Mouse (Mus musculus): ENCODE data around the gene Spink4.

Gene Spink4

DNA sequence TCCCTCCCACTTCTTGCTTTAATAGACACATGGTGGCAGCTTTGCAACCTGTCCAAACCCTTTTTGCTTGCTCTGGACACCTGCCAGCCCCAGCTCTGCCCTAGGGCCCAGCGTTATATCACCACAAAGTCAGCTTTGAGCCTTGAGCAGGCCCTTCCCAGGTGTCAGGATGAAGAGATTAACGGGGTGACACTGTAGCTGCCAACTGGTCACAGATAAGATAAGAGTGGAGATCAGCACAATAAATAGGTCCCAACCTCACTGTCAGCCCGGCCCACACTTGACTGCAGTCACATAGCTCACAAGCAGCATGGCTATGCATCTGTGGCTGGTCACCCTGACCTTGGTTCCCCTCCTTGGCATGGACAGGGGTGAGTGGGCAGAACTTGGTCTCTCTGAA, at the start of gene Spink4:
Spink4 (plus strand) TSS at position 268 of the 400 bp plus-strand sequence.
- DNase-seq (ENCODE audit: inconsistent ontology term) = no peak

DNA sequence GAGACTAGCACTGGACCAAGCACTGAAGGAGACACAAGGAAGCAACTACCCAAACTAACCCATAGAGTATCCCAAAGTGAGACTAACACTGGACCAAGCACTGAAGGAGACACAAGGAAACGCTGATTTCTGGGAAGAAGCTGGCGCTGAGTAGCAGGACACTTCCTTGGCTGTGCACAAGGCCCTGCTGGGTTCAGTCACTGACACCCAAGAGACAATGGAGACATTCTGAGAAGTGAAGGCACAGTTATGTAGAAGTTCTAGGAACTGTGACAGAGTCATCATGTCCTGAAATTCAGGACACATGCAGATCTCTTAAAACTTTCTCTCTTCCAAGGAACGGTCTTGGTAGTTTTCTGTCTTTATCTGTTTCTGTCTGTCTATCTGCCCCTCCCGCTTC, 49.6 kb upstream of the Spink4 start:
- DNase-seq (ENCODE audit: inconsistent ontology term) = no peak

DNA sequence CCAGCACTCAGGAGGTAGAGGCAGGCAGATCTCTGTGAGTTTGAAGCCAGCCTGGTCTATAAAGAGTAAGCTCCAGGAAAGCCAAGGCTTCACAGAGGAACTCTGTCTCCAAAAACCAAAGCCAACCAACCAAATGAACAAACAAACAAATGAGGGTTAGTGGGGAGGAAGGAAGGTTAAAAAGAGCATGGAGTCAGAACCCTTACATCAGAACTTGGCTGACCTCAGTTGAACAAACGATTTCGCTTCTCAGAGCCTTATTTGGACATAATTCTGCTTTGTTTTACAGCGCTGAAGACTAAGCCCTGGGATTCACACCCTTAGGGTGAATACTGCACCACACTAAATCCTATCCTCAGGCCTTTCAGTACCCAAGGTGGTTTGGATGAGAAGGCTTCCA, 47.7 kb upstream of the Spink4 start:
- DNase-seq (ENCODE audit: inconsistent ontology term) = no peak

DNA sequence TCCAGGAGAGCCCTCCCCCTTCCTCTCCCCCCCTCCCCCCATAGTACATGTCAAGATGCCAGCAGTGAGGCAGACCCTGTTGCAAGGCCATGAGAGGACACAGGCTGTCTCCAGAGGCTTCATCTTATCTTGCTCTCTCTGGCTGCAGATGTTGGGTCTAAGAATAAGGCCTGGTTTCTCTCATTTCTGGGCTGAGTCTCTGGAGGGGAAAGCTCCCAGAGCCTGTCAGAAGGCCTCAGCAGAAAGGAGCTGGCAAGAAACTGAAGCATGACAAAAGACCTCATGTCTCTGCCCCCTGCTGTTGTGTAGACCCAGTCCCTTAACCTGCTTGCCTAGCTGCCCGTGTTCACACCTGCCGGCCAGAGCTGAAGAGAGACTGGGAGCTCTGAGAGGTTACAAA, 46.5 kb upstream of the Spink4 start:
- DNase-seq (ENCODE audit: inconsistent ontology term) = no peak

DNA sequence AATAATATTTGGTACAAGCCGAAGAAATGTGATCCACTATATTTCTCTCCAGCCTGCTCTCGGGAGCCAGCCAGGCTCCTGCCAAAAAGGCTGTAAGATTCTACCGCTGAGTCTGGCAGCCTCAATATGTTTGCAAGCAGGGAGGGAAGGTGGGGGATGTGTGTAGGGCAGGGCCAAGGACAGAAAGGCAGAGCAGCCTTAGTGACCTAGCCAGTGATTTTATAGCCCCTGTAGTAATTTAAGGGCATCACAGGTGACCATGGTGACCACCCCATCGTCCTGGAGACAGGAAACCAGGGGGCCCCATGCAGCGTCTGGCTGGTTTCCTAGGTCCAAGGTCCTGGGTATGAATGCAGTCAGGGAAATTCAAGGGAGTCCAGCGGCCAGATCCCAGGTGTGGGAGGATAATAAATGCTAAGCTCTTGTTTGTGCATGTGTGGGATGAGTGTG, 45.7 kb upstream of the Spink4 start:
- no peak for DNase-seq (ENCODE audit: inconsistent ontology term)

DNA sequence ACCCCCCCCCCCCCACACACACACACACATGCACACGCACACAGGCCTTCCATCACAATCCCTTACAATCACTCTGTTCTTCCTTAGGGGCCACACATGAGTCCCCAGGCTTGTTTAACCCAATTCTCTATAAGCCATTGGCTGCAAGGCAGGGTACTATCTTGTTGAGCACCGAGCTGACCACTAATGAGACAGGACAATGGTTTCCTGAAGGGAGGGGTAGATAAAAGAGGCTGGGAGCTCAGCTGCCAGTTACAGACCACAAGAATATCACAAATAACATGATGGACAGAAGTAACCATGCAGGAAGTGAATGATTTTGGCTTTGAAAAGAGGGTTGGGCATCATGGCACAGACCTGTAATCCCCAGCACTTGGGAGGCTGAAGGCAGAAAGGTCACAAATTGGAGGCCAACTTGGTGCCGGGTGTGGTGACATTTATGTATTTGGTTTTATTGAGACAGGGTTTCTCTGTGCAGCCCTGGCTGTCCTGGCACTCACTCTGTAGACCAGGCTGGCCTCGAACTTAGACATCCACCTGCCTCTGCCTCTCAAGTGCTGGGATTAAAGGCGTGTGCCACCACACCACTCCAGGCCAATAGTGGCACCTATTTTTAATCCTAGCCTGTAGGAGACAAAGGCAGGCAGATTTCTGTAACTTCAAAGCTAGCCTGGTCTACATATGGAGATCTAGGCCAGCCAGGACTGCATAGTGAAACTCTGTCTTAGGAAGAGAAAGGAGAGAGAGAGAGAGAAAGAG, 44.9 kb upstream of the Spink4 start:
- no peak for DNase-seq (ENCODE audit: inconsistent ontology term)

DNA sequence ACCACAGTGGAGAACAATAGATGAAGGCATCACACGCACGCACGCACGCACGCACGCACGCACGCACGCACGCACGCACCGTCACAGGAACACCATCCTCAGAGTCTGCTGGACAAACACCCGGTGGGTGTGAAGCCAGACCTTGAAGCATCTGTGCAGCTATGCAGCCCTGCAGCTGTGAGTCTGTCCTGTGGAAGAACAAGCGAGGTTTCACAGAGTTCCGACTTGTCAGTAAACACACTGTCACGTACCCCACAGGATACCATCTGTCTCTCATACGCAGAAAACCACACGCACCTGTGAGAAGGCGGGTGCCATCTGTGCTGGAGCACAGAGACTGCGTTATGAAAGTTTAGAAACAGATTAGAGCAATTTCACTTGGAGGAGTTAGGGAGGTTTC, 44.0 kb upstream of the Spink4 start:
- DNase-seq (ENCODE audit: inconsistent ontology term) = no peak

DNA sequence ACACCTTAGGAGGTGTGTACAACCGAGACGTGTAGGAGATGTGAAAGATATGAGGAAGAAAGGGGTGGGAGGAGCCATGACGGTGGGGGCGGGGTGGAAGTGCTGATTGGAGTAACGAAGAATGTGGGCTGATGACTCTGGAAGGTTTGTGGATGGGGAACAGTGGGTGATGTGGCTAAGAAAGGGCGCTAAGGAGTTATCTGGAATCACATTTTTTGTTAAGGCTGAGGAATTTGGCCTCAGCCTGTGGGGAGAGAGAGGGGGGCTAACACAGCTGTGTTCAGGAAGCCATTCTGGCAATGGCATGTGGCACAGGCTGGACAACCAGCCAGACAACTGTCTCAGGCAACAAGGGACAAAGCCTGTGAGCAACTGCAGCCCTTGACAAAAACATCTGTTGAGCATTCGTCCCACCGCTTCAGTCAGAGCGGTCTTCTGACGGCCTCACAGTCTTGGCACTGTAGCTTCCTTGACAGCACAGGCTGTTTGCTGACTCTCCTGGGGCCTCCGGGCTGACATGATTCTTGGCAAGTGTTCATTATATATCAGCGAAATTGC, 43.0 kb upstream of the Spink4 start:
- peak; percentile 64 for DNase-seq (ENCODE audit: inconsistent ontology term)

DNA sequence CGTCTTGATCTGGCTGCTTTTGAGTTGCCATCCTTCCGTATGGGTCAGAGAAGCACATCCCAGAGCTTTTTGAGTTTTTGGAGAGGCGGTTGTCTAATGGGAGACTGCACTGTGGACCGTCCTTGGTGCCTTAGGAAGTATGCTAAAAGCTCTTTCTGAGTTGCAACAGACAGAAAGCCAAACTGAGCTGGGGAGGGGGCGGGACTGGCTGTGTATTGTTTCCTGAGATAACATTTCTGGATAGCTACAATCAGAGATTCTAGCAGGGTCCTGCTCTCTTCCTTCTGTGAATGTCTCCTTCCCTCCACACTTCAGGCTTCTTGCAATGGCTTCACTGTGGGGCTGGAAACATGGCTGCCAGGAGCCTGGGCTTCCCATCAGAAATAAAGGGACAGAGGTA, 42.3 kb upstream of the Spink4 start:
- DNase-seq (ENCODE audit: inconsistent ontology term) = no peak

DNA sequence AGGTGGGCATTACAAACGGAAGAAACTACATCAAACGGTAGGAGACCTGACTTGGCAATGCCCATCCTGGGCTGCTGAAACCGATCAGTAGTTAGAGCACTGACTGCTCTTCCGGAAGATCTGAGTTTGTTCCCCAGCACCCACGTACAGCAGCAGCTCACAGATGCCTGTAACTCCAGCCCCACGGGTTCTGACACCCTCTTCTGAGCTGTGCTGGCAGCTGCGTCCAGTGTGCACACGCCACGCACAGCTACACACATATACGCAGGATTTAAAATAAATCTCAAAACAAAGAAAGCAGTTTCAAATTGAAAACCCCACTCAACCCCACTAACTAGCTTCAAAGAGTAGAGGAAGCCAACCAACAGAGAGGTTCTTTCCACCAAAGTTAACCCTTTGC, 36.7 kb upstream of the Spink4 start:
- DNase-seq (ENCODE audit: inconsistent ontology term) = no peak

DNA sequence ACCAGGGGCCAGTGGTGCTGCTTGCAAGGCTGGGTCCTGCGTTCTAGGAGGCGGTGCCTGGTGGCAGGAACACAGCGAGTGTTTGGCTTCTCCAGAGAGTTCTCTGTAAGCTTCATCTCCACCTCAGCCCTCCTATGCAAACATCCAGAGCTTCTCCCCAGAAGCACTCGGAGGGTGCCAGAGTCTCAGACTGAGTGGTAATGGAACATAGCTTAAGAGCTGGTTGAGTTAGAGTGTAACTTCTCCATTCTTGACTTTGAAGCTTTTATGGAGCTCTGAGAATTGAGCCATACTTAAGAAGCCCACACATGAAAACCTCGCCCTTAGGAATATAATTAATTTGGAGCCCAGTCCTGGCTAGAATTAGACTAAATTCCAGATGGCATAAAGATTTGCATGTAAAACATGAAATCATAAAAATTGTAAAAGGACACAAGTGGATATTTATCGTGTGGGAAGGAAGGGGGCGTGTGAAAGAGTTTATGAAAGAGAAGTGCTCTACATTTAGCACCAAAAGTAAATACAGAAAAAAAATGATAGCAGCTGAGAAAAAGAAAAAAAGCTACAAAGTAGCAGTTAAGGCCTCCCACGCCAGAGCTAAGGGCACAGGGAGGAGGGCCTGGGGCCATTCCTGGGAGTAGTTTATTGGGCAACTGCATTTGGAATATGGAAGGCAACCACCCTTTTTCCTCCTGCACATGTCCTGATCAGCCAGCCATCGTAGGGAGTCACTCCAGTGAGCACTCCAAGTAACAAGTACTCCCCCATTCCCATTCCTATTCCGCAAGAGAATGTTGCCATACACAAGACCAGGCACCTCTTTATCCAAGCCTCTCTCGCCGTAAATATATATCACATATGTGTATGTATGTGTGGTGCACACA, 35.3 kb upstream of the Spink4 start:
- DNase-seq (ENCODE audit: inconsistent ontology term) = no peak

DNA sequence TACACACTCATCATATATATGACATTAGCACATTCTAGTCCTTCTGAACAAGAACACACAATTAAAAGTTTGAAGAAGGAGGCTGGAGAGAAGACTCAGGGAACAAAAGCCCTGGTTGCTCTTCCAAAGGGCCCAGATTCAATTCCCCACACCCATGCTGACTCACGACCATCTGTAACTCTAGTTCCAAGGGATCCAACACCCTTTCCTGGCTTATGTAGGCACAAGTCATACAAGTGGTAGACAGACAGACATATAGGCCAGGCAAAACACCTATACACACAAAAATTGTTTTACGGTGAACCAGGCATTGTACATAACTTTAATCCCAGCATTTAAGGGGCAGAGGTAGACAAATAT, 34.7 kb upstream of the Spink4 start:
- DNase-seq (ENCODE audit: inconsistent ontology term) = no peak

DNA sequence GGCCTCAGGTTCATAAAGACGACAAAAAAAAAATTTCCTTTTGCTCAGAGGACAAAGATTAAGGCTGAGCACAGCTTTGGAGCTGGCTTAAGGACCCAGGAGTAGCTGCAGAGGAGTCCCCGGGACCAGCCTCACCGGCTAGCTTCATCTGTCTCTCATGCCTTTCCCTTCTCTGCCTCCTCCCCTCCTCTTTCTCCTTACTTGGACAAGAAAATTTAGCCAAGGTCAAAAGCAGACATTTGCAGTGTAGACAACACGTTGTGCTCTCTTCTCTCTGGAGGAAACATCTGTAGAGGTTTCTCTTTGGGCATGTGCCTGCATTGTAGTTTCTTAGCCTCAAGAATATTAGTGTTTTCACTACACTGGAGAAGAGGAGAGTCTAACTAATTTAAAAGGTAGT, 34.0 kb upstream of the Spink4 start:
- DNase-seq (ENCODE audit: inconsistent ontology term) = no peak

DNA sequence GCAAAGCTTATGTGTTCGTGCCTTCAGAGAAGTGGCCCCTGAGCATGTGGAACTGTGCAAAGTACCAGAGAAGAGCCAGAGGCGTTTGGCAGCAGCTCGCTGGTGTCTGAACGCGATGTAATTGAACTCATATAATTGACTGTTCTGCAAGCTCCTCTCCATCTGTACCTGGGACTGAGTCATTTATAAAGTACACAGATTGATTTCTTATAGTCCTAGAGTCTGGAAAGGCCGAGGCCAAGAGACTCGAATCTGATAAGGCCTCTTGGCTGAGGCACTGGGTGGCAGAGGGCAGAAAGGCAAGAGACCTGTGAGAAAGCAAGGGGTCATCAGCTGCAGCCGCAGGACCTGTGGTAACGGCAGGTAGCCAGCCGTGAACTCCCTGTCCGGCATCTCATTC, 31.0 kb upstream of the Spink4 start:
- no peak for DNase-seq (ENCODE audit: inconsistent ontology term)

DNA sequence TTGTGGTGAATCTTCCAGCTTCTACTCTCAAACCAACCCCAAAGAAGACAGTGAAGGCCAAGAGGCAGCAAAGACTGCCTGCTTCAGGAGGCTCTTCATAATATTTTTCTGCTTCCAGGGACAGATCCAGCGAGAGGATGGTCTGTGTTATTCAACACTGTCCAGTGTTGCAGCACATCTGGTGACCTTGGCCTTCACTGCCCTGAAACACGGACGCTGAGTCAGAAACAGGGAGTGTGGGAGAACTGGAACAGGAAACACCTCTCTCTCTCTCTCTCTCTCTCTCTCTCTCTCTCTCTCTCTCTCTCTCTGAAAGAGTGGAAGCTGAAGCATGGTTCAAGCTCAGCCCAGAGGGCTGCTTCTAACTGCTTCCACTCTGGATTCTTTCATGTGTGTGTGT, 30.6 kb upstream of the Spink4 start:
- DNase-seq (ENCODE audit: inconsistent ontology term) = no peak

DNA sequence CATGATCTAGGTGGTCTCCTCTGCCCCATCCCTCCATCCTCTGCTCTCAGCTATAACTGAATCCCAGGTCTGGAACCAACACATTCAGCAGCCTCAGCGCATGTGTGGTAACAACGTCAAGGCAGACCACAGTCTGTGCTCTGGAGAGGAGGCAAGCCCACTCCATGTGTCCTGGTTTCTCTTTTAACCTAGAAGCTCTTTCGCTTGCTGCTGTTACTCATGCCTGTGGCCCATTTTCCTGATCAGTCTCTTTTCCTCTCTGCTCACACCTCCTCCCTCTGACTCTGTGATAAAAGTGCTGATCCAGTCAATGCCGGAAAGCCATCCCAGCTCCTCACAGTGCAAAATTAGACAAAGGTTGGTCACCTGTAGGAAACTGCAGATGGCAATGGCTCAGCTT, 29.9 kb upstream of the Spink4 start:
- DNase-seq (ENCODE audit: inconsistent ontology term) = no peak

DNA sequence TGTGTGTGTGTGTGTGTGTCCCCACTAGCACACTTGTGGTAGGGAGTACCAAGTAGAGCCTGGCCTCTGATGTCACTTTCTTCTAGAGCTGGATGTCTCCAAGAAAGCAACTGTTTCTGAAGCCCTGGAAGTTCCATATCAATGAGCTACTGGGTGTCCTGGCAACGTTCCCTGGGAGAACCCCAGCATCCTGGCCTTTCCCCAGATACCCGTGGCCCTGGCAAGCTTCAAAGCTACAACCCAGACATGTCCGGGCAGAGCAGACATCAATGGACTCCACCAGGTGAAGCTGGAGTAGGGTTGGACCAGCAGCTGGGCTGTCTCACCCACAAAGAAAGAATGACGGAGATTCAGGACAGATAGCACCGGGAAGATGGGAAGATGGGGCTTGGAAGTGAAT, 28.6 kb upstream of the Spink4 start:
- no peak for DNase-seq (ENCODE audit: inconsistent ontology term)

DNA sequence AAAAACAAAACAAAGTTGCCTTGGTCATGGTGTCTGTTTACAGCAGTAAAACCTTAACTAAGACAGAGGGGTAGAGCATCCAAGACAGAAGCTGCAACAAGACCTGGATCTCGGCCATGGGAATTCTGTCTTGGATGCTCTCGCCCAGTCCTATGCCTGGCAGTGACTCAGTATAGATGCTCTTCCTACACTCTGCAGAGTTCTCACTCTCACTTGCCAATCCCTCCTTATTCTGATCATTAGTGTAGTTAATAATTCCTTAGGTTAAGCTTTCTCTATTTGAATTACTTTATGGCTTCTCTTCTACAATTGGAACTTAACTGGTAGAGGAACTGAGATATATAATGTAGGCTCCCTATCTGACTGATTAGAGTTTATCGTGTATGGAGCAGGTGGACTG, 24.7 kb upstream of the Spink4 start:
- no peak for DNase-seq (ENCODE audit: inconsistent ontology term)

DNA sequence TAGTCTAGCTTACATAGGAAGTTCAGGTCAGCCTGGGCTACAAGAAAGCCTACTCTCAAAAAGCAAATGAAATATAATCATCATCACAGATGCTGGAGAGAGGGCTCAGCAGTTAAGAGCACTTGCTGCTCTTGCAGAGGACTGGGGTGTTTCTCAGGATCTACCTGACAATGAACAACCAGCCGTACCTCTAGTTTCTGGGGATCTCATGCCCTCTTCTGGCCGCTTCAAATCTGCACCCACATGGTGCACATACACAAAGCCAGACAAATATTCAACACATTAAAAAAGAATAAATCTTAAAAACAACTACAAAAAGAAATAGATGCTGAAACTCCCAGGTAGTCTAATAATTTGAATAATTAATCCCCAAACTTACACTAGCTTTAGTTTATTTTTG, 24.2 kb upstream of the Spink4 start:
- no peak for DNase-seq (ENCODE audit: inconsistent ontology term)

DNA sequence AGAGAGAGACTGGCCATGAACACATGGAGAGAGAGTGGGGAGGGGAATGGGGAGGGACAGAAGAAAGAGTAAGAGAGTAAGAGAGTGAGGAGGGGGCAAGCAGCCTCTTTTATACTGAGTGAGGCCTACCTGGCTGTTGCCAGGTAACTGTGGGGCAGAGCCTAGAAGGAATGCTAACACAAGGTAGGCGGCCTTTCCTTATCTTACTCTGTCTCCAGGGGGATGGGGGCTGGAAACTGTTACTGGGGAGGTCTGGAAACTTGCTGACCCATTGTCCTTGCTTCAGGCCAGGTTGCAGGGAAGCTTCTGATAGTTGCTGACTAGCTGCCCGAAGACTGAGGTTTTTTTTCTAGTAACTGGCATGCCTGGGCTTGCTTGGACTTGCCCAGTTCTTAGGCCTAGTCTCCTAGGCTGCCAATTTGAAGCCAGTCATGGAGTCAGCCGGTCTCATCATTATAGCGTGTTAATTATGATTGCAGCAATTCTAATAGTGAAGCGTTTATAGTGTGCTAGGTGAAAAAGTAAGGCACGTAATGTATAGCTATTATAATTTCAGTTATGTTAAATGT, 21.3 kb upstream of the Spink4 start:
- no peak for DNase-seq (ENCODE audit: inconsistent ontology term)

DNA sequence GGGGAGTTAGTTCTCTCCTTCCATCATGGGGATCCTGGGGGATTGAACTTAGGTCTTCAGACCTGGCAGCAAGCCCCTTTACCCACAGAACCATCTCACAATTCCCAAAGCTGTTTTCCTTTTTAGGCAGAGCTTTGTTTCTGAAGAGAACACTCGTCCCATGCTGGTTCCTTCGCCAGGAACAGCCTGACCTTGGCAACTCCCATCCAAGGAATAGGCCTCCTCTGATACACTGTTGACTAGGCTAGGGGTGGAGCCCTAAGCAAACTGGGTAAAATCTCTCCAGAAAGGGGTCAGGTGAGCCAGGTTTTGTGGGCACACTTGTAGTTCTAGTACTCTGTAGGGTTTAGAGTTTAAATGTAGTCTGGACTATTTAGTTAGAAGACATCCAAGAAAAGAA, 20.6 kb upstream of the Spink4 start:
- no peak for DNase-seq (ENCODE audit: inconsistent ontology term)

DNA sequence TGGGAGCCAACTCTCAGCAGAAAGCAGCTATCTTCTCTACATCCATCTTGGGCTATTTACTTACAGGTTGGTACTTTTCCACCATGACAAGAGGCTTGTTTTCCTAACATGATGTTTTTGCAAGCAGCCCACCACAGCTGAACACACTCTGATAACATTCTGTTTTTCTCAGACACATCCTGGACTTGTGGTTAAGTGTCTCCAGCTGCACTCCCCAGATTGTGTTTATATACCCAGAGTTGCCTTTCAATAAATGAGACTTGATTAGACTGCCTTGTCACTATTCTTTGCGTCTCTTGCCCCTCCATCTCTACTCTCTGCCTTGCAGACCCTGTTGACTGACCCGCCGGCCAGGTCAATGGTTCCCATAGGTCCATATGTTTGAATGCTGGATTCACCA, 19.8 kb upstream of the Spink4 start:
- DNase-seq (ENCODE audit: inconsistent ontology term) = no peak

DNA sequence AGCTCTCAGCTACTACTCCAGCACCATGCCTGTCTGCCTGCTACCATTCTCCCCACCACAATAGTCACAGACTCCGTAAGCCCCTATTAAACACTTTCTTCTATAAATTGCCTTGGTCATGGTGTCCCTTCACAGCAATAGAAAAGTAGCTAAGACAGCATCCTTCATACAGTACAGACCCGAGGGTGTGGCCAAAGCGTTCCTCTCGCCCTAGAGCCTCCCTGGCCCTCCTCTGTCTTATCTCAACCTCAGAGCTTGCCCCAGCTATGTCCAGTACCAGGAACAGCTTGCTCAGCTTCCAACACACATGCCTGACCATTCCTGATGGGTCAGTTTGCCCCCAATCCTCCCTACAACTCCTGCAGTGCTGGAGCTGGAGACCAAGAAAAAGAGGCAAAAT, 19.2 kb upstream of the Spink4 start:
- DNase-seq (ENCODE audit: inconsistent ontology term) = no peak
